Mouse (Mus musculus) urinary bladder, adult 2 months (tissue): ENCODE data around the gene Rorc. TPM values are rescaled to one million over a fixed set of nuclear protein-coding genes. Genes with fewer than 3 reads are reported as not detected.

ENCODE experiments used
- DNase-seq: peaks from one replicate; pipeline ENCODE4 v3.0.0; 2022; ENCODE audit warnings: low spot score
- polyA plus RNA-seq: library from polyadenylated mRNA; depleted of rRNA; stranded (reverse); fragments of >200 nt; gene quantifications from 2 replicates; pipeline ENCODE4 v1.2.3, GENCODE M21; 2012; rRNA removed

The Rorc gene
- polyA plus RNA-seq = 12.8 and 13.3 TPM in 2 replicates

- peak; percentile 41 for DNase-seq
These were observed at the start of gene Rorc for GRCm38 (mm10) chr3:94372641-94373040. TSS of gene Rorc (plus strand) at chr3:94372794.

GRCm38 (mm10) chr3:94328681-94329080 lies 43.9 kb upstream of the Rorc start:
- no peak for DNase-seq

- no peak for DNase-seq
These were observed 38.2 kb upstream of the Rorc start for GRCm38 (mm10) chr3:94334442-94334841.

- DNase-seq = no peak
These were observed 34.1 kb upstream of the Rorc start for GRCm38 (mm10) chr3:94338522-94338921.

- DNase-seq = no peak
These were observed 30.6 kb upstream of the Rorc start, which contains the start of gene Them5 for GRCm38 (mm10) chr3:94341959-94342422. TSS of gene Them5 (plus strand) at chr3:94342099.

- no peak for DNase-seq
These were observed 30.0 kb upstream of the Rorc start for GRCm38 (mm10) chr3:94342552-94342951.

- no peak for DNase-seq
These were observed 28.4 kb upstream of the Rorc start for GRCm38 (mm10) chr3:94344182-94344581.

GRCm38 (mm10) chr3:94344897-94345296 lies 27.7 kb upstream of the Rorc start:
- DNase-seq = no peak

GRCm38 (mm10) chr3:94348146-94348545 lies 24.4 kb upstream of the Rorc start:
- no peak for DNase-seq

GRCm38 (mm10) chr3:94360812-94361211 lies 11.8 kb upstream of the Rorc start:
- no peak for DNase-seq

- no peak for DNase-seq
These were observed 10.5 kb upstream of the Rorc start, which contains the start of gene C2cd4d for GRCm38 (mm10) chr3:94362138-94362537. TSS of gene C2cd4d (plus strand) at chr3:94362438.

- DNase-seq = peak; percentile 48
These were observed 9.1 kb upstream of the Rorc start for GRCm38 (mm10) chr3:94363291-94364153.

- no peak for DNase-seq
These were observed 8.5 kb upstream of the Rorc start for GRCm38 (mm10) chr3:94364154-94364526.

- peak; percentile 46 for DNase-seq
These were observed 5.8 kb upstream of the Rorc start for GRCm38 (mm10) chr3:94366761-94367160.

- DNase-seq = no peak
These were observed 5.1 kb upstream of the Rorc start for GRCm38 (mm10) chr3:94367511-94367910.

GRCm38 (mm10) chr3:94368631-94369030 lies 4.0 kb upstream of the Rorc start:
- no peak for DNase-seq

GRCm38 (mm10) chr3:94369709-94370108 lies 2.9 kb upstream of the Rorc start:
- DNase-seq = no peak

GRCm38 (mm10) chr3:94371637-94372036 lies 957 bp upstream of the Rorc start:
- DNase-seq = peak; percentile 63

- DNase-seq = no peak
These were observed 556 bp upstream of the Rorc start for GRCm38 (mm10) chr3:94372038-94372437.

- DNase-seq = no peak
These were observed 496 bp downstream of the Rorc start for GRCm38 (mm10) chr3:94373090-94373489.

GRCm38 (mm10) chr3:94373597-94374011 lies 1.0 kb downstream of the Rorc start:
- no peak for DNase-seq

- no peak for DNase-seq
These were observed 2.0 kb downstream of the Rorc start for GRCm38 (mm10) chr3:94374636-94375035.

GRCm38 (mm10) chr3:94375146-94375545 lies 2.6 kb downstream of the Rorc start:
- no peak for DNase-seq
